Mouse (Mus musculus) T-cell, adult 2 months (primary cell): ENCODE data around the gene Herc4.
"Not testable (repeated sequence)": the region's sequence is repeated elsewhere in the genome, so short reads cannot be mapped to it uniquely, and the experiment has no call there.

ENCODE experiments used
- DNase-seq: peaks from one replicate; pipeline ENCODE4 v3.0.0; 2022; ENCODE audit warnings: low spot score

Gene Herc4

GRCm38 (mm10) chr10:63351099-63351498 is 107.5 kb downstream of the Herc4 start:
- DNase-seq = not testable (repeated sequence)

GRCm38 (mm10) chr10:63352111-63352510 is 108.5 kb downstream of the Herc4 start:
- DNase-seq = no peak

GRCm38 (mm10) chr10:63360502-63360901 is 116.9 kb downstream of the Herc4 start:
- no peak for DNase-seq

- DNase-seq = no peak
Observed at GRCm38 (mm10) chr10:63365918-63366455, 122.4 kb downstream of the Herc4 start.

GRCm38 (mm10) chr10:63367386-63367785 is 123.8 kb downstream of the Herc4 start:
- no peak for DNase-seq
